Comparison of ENCODE assay signal across 8 mouse cellular contexts in the genomic region with DNA sequence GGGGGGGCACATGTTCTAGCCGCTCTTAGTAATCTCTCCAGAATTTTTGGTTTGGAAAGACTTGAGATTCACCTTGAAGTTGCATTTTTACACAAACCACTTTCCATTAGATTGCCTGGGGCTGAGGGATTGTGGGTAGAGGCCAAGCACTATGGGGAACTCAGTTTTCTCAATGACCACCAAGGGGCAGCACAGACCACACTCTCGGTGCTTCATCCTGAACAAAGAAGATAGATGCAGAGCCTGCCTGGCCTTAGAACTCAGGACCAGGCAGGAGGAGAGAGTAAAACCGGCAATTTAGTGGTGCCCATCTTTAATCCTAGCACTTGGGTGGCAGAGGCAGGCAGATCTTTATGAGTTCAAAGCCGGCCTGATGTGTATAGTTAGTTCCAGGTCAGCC. TPM values are rescaled to one million over a fixed set of nuclear protein-coding genes. Genes with fewer than 3 reads are reported as not detected.
DNase-seq lines count a peak whose midpoint lies in the region; ATAC-seq lines count a peak whose summit lies in the region.

No protein-coding gene starts in this region.

- peak; percentile 88 for ATAC-seq in megakaryocyte progenitor cell, adult 5-6 weeks (replicated peaks; ENCODE audit: poor library complexity)

- peak; percentile 37 for DNase-seq in ovary, adult 18-20 months (ENCODE audit: low spot score)
- DNase-seq in ovary, postnatal 10 days (ENCODE audit: low spot score), result no peak
- DNase-seq in cerebellum, adult 11-12 months, result peak; percentile 70
- DNase-seq in forelimb bud, embryonic 11.5 days (ENCODE audit: low read depth, low spot score), result peak; percentile 65
- peak; percentile 28 for DNase-seq in hindlimb bud, embryonic 11.5 days (ENCODE audit: extremely low spot score, low read depth, low spot score)
- DNase-seq in left cerebral cortex, adult 8-10 months (ENCODE audit: low spot score in 2 of 2), result peak; percentile 36 to 53
- DNase-seq in spleen, postnatal 36 days (ENCODE audit: low spot score in 2 of 2), result peak; percentile 71 to 76

RNA-seq across cellular contexts. Expression of a gene that starts 6.3 kb away (rescaled TPM):
- total RNA-seq in left cerebral cortex, adult 8-10 months (2022), result 10 to 100 TPM; 36.0 to 44.4 (median 41.6) TPM
- 58.6 and 71.3 TPM in 2 replicates for total RNA-seq in megakaryocyte progenitor cell, adult 5-6 weeks (2015)
- 119 and 152 TPM in 2 replicates for total RNA-seq in megakaryocyte progenitor cell, adult 5-6 weeks (2017)

RNA-seq across cellular contexts. Expression of a gene that starts 23.7 kb away (rescaled TPM):
- total RNA-seq in left cerebral cortex, adult 8-10 months (2022), result not detected
- not detected in 2 replicates for total RNA-seq in megakaryocyte progenitor cell, adult 5-6 weeks (2015)
- total RNA-seq in megakaryocyte progenitor cell, adult 5-6 weeks (2017), result not detected in 2 replicates

RNA-seq across cellular contexts. Expression of a gene that starts 28.0 kb away (rescaled TPM):
- total RNA-seq in left cerebral cortex, adult 8-10 months (2022), result under 1 TPM; 0.14 to 0.25 (median 0.19) TPM
- total RNA-seq in megakaryocyte progenitor cell, adult 5-6 weeks (2015), result 0.39 TPM in 1 of 2 replicates, not detected in the other
- 0.20 TPM in 1 of 2 replicates, not detected in the other for total RNA-seq in megakaryocyte progenitor cell, adult 5-6 weeks (2017)

RNA-seq across cellular contexts. Expression of a gene that starts 39.2 kb away (rescaled TPM):
- total RNA-seq in left cerebral cortex, adult 8-10 months (2022), result not detected
- not detected in 2 replicates for total RNA-seq in megakaryocyte progenitor cell, adult 5-6 weeks (2015)
- total RNA-seq in megakaryocyte progenitor cell, adult 5-6 weeks (2017), result not detected in 2 replicates

RNA-seq across cellular contexts. Expression of a gene that starts 48.6 kb away (rescaled TPM):
- 10 to 100 TPM; 13.4 to 16.5 (median 14.6) TPM for total RNA-seq in left cerebral cortex, adult 8-10 months (2022)
- 6.4 and 8.2 TPM in 2 replicates for total RNA-seq in megakaryocyte progenitor cell, adult 5-6 weeks (2015)
- total RNA-seq in megakaryocyte progenitor cell, adult 5-6 weeks (2017), result 4.5 and 4.8 TPM in 2 replicates
